Mouse (Mus musculus): ENCODE results near the gene Itm2c.

Itm2c gene

DNA sequence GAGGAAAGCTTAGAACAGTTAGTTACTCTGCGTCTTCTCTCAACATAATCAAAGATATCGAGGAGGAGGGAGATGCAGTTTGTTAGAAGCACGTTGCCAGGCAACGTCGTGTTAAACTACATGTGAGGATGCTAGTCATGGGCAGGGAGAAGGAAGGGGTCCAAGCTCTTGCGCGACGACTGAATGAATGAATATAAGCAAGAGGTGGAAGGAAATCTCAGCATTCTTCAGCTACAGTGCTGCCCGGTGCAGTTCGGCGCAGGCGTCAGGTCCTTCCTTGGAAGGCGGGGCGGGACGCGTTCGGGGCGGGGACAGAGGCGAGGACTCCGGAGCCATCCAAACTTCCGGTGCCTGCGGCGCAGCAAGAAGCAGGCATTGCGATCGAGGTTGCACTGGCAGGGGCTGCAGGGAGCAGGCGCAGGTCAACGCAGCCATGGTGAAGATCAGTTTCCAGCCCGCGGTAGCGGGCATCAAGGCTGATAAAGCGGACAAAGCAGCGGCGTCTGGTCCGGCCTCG, at the start of gene Itm2c:
TSS of gene Itm2c (plus strand) at position 51 of the 517 bp plus-strand sequence.
- peak; percentile 91 for DNase-seq

DNA sequence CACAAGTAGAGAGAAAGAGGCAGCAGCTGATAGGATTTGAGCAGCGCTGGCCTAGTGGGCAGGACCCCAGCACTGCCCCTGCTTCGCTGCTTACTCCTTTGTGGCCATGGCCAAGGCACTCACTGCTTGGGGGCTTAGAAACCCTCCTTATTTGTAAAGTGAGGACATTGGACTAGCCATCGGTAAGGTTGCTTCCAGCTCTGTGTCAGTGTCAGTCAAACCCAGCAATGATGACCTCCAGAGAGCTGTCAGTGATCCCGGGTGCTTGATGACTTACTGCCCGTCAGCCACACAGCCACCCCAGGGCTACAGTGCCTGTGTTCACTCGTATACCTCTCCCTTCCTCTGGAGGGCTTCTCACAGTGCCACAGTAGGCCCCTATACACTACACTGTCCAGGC, 49.1 kb upstream of the Itm2c start:
- no peak for DNase-seq

DNA sequence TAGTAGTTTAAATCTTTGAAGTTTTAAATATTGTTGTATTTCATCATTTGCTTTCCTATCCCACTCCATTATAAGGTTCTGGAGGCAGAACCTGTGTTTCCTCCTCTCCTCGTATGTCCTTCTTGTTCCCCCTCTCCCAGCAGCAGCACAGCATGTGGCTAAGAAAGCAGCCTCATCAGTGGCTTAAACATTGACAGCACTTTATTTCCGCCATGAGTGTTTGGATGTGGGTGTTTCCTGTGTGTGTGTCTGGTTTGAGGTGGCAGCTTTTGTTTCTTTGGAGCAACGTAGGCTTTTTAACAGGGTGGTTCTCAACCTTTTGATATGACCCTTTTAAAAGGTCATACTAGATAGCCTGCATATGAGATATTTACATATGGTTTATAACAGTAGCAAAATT, 48.6 kb upstream of the Itm2c start:
- no peak for DNase-seq

DNA sequence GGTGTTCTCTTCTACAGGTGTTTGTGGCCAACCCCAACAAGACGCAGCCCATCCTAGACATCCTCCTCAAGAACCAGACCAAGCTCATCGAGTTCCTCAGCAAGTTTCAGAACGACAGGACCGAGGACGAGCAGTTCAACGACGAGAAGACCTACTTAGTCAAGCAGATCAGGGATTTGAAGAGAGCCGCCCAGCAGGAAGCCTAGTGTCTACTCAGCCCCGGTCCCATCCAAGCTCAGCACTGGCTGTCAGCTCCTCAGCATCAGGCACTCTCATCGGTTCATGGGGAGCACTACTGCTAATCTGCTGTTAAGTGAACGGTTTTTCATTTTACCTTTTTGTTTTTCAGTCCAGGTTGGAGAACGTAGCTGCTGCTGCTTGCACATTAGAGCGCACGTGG, 45.1 kb upstream of the Itm2c start:
- DNase-seq, result no peak

DNA sequence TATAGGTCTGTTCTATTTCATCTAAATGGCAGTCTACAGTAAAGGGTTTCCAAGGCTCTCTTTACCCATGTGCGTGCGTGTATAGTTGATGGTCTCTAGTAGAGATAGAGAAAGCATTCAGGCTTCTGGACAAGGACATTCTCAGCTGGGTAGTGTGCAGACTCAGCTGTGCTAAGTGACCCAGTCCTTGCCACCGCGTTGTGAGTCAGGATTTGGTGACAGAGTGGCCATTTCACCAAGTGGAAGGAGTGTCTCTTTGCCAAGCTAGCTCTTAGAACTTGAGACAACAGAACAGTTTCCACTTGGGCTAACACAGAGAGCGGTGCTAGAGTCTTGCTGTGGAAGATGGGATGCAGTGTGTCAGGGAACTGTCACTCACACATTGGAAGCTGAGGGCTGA, 43.2 kb upstream of the Itm2c start:
- DNase-seq, result no peak

DNA sequence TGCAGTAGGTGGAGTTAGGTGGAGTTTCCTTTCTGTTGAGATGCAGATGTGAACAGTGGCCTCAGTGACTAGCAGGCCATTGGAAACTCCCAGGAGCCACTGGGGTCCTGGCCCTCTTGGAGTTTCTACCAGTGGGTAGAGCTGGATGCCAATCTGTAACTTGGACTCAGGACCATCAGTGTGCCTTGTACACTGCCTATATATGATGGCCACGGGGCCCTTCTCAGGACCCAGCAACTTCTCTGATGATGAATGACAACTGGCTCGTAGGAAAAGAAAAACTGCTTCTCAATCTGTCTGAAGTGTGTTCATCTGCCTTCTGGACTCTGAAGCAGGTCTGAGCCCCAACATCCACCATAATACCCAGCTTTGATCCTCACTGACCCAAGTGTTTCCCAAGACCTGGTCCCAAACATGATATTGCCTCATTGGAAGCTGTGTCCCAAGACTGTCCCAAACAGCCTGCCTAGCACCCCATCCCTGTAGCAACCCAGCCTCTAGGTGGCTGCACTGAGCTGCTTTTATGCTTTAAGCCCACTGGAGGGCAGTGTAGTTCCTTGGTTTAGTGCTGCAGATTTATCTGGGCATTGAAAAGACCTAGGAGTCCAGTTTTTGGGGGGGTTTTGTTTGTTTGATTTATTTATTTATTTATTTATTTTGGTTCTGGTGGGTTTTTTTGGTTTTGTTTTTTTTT, 40.9 kb upstream of the Itm2c start:
- peak; percentile 66 for DNase-seq

DNA sequence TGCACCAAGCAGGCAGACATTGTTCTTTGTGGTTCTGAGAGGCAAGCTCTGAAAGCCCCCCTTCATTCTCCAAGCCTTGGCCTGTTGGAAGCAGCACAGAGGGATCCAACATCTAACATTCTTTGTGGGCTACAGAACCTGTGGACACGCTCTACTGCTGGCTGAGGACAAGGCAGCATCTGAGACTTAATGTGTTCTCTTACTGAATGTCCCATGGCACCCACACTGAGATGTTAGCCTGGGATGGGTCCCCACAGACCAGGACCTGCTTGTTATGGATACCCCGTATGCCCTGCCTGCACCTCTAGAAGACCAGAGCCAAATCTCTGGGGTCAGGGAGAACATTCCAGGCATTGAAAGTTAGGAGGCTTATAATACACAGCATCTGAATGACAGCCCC, 40.2 kb upstream of the Itm2c start:
- DNase-seq, result no peak

DNA sequence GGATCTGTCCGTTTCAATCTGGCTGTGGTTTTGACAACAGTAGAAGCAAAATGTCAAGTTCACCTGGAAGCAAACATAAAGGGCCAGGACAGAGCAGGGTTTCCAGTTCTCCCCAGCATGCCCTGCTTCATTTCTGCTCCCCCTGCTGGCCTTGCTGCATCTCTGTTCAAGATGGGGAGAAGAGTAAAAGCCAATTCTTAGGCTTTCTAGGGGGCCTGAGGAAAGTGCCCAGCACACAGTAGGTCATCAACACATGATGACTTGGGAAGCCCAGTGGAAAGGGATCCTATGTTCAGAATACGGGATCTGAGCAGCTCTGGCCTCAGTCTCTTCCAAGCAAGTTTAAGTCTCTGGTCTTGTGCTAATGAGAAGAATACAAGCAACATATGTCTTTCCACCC, 39.6 kb upstream of the Itm2c start:
- DNase-seq, result no peak

DNA sequence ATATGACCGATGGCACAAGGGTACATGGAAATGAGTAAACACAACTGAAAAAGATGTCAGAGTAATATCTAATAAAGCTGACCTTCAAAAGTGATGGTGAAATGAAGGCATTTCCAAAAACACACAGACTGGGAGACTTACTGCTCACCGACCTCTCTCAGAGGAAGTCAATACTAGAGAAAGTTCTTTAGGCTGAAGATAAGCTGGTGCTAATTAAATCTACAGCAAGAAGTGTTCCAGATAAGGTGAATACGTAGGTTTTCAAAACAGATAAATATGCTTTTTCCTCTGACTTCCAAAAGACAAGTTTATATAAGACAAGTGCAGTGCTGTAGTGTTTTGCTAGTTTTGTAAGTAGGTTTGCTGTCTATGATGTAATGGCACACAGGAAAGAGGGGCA, 37.8 kb upstream of the Itm2c start:
- no peak for DNase-seq

DNA sequence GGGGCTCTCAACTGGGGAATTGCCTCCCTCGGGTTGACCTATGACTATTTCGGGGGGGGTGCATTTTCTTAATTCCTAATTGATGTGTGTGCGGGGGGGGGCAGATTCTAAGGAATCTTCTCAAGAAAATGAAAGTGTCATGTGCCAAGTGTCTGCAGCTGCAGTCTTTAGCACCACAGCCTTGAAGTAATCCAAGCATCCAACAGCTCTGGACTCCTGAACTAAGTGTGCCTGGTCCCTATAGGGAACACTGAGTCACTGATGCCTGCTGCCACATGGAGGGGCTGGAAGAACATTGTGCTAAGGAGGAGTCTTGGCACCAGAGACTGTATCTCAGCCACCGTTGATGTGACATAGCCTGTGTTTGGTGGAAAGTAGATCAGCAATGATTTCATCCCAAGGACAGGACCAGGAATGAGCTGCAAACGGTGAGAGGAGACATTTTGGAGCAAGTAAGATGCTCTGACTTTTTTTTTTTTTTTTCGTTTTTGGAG, 36.8 kb upstream of the Itm2c start:
- no peak for DNase-seq

DNA sequence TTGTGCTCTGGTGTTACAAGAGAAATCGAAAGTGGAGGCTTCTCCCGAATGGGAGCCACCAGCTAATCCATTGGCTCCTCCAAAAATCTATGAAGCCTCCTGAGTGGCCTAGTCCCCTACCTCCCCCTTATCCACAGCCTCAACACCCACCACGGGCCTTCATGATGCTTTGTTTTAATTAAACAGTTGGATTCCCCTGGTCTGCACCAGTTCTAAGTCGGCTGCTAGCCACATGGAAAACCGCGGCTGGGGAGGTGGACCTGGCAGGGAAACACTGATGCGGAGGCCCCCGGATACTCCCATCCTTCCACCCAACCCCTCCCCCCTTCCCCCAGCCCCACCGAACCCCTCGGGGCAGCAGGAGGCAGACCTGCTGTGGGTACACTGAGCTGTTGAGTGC, 29.7 kb upstream of the Itm2c start:
- DNase-seq, result peak; percentile 43

DNA sequence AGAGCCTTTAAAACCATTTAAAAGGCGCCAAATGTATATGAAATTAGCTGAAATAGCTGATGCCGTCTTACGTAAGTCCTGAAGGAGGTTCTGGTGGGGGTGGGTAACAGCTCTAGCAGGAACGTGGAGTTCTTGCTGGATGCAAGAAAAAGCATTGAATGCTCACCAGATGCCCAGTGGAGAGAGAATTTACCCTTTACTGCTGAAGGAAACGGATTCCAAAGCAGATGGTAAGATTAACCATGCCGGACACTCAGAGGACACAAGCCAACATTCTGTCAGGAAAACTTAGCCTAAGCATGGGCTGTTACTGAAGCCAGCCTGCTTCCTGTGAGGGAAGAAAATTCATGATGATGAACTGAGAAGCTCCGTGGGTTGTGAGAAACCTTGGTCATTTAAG, 24.1 kb upstream of the Itm2c start:
- no peak for DNase-seq

DNA sequence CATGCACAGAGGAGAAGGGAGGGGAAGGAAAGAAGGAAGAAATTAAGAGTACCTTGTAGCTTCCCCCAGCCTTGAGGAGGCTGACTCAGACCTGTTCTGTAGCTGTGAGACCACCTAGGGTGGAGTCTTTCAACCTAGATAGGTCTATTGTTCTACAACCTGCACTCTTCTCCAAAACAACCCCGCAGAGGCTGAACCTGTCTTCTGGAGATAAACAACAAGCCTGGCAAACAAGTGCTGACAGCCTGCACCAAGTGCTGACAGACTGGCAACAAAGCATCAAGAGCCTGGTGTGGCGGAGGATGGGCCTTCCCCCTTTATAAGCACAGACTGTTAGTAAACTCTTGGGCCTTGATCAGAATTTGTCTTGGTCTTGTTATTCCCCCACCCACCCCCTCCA, 23.5 kb upstream of the Itm2c start:
- no peak for DNase-seq

DNA sequence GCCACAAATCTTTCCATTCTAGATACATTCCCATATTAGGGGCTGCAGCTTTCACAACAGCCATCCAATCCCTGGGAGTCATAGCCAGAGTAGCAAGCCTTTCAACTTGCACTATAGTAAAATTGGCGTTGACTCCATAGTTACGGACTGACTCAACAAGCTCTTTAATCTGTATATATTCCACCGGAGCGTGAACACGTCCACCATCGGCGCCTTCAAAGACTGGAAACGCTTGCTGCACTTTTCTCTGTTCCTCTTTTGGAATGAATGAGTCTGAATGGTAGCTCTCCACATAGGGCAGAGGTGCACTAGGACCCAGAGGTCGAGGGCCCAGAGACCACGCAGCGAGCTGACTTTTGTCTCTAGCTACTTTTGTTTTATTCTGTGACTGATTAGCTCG, 12.1 kb upstream of the Itm2c start:
- DNase-seq, result no peak

DNA sequence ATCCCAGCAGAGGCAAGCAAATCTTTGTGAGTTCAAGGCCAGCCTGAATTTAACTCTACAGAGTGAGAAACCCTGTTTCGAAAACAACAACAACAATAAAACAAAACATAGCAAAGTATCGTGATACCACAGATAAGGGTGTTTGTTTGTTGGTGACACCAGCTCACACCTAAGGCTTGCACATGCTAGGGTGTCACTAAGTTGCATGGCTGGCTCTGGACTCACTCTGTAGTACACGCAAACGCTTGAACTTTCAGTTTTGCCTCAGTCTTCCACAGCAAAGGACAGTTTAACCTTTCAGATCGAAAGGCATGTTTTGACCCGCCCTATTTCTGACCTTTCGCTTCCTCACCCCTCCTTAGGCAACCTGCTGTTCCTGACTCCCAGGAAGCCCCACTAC, 6.9 kb upstream of the Itm2c start:
- DNase-seq, result no peak

DNA sequence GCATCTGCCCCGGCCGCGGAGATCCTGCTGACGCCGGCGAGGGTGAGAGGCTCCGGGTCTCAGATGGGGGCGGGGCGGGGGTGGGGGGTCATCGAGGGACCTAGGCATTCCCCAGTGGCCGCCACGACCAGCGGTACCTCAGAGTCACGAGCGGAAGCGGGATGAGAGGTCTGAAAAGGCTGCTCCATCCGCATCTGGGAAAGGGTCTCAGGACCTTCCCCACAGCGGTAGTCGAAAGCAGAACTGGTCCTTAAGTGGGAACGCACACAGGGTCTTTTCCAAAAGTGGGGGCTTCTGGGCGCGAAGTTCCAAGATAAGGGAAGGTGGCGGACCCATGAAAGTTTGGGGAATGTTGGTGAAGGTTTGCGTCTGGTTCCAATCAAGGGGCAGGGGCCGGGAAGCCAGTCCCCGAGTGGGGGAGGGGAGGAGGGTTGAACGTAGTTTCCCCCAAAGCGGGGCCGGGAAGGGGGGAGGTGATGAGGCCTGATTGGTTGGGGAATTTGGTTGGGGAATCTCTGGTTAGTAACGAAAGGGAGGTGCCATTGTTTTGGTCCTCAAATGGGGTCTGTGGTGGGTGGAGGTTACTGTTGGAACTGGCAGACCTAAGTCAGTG, 773 bp downstream of the Itm2c start:
- DNase-seq, result peak; percentile 73

DNA sequence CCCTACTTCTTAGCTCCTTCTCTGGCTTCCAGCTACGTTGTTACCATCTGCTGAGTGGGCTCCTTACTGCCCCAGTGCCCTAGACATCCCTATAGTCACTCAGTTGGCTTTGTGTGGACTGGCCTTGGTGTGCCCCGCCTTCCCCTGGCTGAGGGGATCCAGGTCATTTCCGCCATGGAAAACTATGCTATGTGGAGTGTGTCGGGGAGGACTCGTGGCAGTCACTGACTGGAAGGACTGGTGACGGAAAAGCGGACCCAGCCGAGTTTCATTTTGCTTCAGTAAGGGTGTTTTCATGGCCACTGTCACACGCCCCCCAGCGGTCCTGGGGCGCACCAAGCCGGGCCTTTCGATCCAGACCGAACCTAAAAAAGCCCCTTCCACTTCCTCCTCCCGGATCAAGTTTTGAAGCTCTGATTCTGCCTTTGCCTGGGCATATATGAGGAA, 1.3 kb downstream of the Itm2c start:
- DNase-seq, result peak; percentile 70

DNA sequence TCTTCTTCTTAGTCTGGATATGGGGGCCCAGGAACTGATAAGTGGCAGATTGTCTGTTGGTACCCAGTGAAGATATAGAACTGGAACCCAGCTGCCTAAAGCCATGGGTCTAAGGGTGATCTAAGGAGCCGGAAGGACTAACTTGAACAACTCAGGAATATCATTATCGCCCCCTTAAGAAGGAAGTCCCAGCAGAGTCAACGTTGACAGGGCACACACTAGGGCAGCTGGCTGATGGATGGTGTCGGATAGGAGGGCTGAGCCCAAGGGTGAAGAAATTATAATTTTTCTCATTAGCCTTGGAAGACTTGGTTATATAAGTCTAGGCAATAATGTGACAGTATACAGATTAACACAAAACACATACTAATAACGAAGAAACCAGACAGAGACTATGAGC, 2.0 kb downstream of the Itm2c start:
- no peak for DNase-seq

DNA sequence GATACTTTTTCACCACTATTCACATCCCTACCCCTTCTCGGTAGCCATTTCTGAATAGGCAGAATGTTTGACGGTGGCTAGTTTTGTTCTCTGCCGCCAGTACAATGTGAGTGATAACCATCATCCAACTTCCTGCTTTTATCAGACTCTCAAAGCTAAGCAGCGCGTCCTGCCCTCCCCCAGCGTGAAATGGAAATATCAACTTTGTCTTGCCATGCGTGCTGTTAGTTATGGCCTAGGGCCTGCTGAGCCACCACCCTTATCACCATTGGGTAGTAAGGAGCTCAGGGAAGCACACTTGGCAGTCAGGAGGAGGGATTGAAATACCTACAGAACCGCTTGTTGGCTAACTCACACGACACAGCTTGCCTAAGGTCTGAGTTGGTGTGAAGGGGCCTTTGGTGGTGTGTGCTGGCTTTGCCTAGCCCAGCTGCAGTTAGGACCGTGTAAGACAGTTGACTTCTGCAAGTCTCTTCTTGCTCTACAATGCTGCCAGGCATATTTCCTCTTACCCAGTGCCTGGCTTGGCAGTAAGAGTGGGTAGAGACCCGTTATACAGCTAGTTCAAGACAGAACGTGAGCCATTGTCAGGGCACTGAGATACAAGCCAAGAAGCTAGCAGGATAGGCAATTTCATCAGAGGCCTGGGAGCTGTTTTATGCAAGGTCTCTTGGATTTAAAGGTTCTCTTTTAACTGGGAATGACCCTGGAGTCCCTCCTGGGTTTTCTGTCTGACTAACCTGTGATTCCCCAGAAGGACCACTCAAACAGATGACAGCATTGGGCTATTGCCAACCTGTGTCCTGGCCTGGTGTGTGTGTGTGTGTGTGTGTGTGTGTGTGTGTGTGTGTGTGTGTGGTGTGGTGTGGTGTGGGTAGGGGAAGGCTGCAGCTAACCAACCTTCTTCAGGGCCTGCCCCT, 3.0 kb downstream of the Itm2c start:
- no peak for DNase-seq

DNA sequence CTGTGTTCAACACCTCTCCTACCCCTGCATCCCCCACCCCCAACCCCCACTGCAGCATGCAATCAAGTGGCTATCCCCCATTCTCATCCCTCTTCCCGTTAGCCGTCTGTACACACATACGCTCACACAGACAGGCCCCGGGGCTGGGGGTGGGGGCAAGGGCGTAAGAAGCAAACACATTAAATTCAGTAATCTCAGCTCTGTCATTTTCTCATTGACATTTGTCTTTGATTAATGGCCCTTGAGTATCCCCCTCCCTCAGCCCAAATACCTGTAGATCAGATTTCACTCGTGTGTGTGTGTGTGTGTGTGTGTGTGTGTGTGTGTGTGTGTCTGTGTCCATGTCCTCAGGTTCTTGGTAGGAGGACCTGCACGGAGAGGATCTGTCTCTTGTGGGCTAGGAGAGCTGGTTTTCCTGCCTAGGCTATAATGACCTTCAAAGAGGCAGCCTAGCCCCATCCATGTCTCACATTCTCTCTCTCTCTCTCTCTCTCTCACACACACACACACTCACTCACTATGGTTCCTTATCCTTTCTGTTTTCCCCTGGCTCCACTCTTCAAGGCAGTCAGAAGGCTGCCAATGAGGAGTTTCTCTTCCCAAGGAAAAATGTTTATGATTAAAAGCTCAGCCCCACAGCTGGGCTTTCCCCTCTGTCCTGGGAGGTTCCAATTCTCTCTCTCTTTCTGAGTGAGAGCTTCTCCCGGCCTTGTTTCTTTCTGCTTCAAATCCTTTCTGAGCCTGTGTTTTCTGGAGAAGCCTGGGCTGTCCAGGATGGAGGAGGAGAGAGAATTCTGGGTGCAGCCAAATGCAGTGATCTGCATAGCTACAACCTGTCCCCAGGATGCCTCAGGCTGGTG, 4.0 kb downstream of the Itm2c start:
- DNase-seq, result no peak

DNA sequence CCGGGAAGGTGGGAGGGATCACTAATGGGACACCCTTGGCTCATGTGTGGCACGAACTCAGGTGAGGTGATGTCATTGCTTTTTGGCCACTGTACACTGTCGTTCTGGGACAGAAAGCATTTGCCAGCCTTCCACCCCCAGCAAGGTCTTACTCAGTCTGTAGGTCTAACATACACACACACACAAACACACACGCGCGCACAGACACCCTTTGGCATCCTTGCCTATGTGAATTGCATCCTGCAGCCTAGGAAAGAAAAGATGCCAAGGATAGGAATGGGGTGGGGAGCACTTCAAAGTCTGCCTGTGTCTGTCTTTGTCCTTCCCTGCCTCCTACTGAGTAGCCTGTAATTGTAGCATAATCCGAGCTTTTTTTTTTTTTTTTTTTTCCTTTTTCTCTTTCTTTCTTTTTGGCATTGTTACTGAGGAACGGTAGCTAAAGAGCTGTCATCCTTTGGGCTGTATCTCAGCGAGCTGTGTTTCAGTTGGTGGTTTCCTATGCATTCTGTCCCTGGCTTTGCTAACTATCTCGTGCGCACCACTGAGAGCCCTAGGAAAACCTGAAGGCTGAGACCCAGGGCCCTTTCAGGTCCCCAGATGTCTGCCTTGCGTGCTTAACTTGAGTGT, 4.8 kb downstream of the Itm2c start:
- DNase-seq, result no peak

DNA sequence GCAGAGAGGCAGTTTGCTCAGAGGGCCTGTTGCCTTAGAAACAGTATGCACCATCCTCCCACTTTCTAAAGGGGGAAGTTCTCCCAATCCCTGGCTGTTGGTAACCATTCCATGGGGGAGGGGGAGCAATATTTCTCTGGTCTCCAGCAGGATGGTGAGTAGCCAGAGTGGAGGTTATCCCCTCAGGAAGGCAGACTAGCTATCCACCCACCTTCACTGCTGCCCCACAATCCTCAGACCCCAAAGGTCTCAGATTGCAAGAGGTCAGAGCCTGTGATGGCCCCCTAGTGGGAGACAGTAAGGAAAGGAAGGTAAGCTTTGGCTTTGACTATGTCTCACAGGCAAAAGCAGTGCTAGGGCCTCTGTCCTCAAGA, 5.3 kb downstream of the Itm2c start:
- no peak for DNase-seq
